Comparison of ENCODE assay signal across 11 mouse cellular contexts in the genomic region with DNA sequence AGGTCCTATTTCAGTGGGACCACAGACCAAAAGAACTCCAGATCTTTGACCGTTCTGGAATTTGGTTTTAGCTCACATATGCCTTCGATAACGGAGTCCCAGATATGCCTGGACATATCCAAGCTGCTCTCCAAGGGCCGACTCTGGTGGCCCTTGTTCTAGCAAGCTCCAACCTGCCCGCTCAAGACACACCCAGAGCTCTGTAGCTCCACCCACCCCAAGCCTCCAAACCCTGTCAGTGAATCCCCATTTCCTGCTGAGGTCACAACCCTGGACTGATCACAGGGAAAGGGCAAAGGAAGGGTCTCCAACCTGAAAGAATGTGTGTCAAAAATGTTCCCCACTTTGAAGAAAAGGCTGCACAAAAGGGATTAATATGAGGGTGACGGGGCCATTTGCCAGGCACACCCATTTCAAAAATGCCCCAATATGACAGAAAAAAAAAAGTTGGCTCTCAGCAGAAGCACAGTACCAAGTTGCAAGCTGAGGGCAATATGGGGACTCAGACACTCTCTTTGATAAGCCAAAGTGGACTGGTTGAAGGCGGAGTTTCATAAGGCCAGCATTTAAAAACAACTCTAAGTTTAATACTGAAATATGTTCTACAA. TPM values are rescaled to one million over a fixed set of nuclear protein-coding genes. Genes with fewer than 3 reads are reported as not detected.
A peak's percentile ranks its signal among the peaks of the same experiment; 100 is the strongest.
DNase-seq lines count a peak whose midpoint lies in the region; ATAC-seq and TF ChIP-seq lines count a peak whose summit lies in the region.
"Had no signal": no experiment of that assay in that cellular context is flagged by ENCODE, and none has a peak within 500 bp of the region (broad histone marks: within the 10 kb centered on the region; RNA-seq: fewer than 3 reads in every experiment).

No protein-coding gene starts in this region.

- ATAC-seq in lung, embryonic 16.5 days (ENCODE audit: low read depth) = no peak
- ATAC-seq in intestine, postnatal 0 days = peak; percentile 64; the same call in 1 of the 2 replicates
- 0 out of 2 replicates have a peak, but pooled peaks have one; percentile 41 for ATAC-seq in stomach, embryonic 15.5 days (ENCODE audit: insufficient read depth, low FRiP score, low read depth)

- H3K27me3 ChIP-seq in lung, embryonic 16.5 days (ENCODE audit: control insufficient read depth, insufficient read depth, low read depth, low read length) = no peaks in the 10 kb centered on the region
- no peaks in the 10 kb centered on the region for H3K27me3 ChIP-seq in intestine, postnatal 0 days (replicated peaks; ENCODE audit: control insufficient read depth, insufficient read depth, low read length)
- H3K27me3 ChIP-seq in stomach, embryonic 15.5 days (replicated peaks) = no peaks in the 10 kb centered on the region

- no peak overlapping the region for H3K4me3 ChIP-seq in lung, embryonic 16.5 days (ENCODE audit: low read length)
- H3K4me3 ChIP-seq in bone marrow macrophage, adult 2 months (ENCODE audit: insufficient read depth, low read length) = no peak overlapping the region
- no peak overlapping the region for H3K4me3 ChIP-seq in intestine, postnatal 0 days (ENCODE audit: low read depth, low read length)
- no peak overlapping the region for H3K4me3 ChIP-seq in stomach, embryonic 15.5 days (replicated peaks)
- H3K4me3 ChIP-seq: left cerebral cortex, adult 2 months had no signal

- peak overlapping the region; percentile 28; the same call in 1 of the 2 replicates for H3K27ac ChIP-seq in lung, embryonic 16.5 days (ENCODE audit: low read length)
- peak overlapping the region; percentile 50 for H3K27ac ChIP-seq in bone marrow macrophage, adult 2 months (ENCODE audit: insufficient read depth, low read depth, low read length)
- H3K27ac ChIP-seq in intestine, postnatal 0 days (ENCODE audit: low read depth, low read length) = peak overlapping the region; percentile 67
- H3K27ac ChIP-seq in stomach, embryonic 15.5 days = peak overlapping the region; percentile 83
- H3K27ac ChIP-seq: hindbrain, embryonic 14.5 days; left cerebral cortex, adult 2 months had no signal

- intact Hi-C loops in left cerebral cortex, postnatal 14 days (cut with DNase I) = no loop called here

- peaks cover 51% of the 10 kb centered on the region for H3K4me1 ChIP-seq in lung, embryonic 16.5 days (replicated peaks; ENCODE audit: control insufficient read depth, insufficient read depth, low read length)
- peaks cover 28% of the 10 kb centered on the region for H3K4me1 ChIP-seq in bone marrow macrophage, adult 2 months (ENCODE audit: control insufficient read depth, insufficient read depth, low read length)
- peaks cover 6% of the 10 kb centered on the region for H3K4me1 ChIP-seq in intestine, postnatal 0 days (replicated peaks; ENCODE audit: control insufficient read depth, insufficient read depth, low read length)
- peaks cover 45% of the 10 kb centered on the region for H3K4me1 ChIP-seq in stomach, embryonic 15.5 days

- no peak overlapping the region for H3K4me2 ChIP-seq in lung, embryonic 16.5 days (ENCODE audit: low read depth, low read length)
- H3K4me2 ChIP-seq in intestine, postnatal 0 days (replicated peaks; ENCODE audit: low read depth) = peak overlapping the region; percentile 4; the same call in 1 of the 2 replicates
- H3K4me2 ChIP-seq in stomach, embryonic 15.5 days = peak overlapping the region; percentile 37
- H3K4me2 ChIP-seq: hindbrain, embryonic 14.5 days had no signal

- H3K9me3 ChIP-seq in lung, embryonic 16.5 days (ENCODE audit: control insufficient read depth, low read length) = no peaks in the 10 kb centered on the region
- no peaks in the 10 kb centered on the region for H3K9me3 ChIP-seq in intestine, postnatal 0 days (ENCODE audit: control insufficient read depth)
- H3K9me3 ChIP-seq in stomach, embryonic 15.5 days = no peaks in the 10 kb centered on the region

- no peak for TF ChIP-seq CTCF in bone marrow macrophage, adult 2 months (IDR thresholded peaks at IDR 0.05; ENCODE audit: low read depth, low read length)
- no peak for TF ChIP-seq CTCF in intestine, postnatal 0 days (IDR thresholded peaks at IDR 0.05; ENCODE audit: low read depth)

- TF ChIP-seq POLR2A in bone marrow macrophage, adult 2 months (IDR thresholded peaks at IDR 0.05; ENCODE audit: borderline replicate concordance, low read depth, low read length) = no peak

- H3K36me3 ChIP-seq in lung, embryonic 16.5 days (ENCODE audit: control insufficient read depth, insufficient read depth, low read length) = no peaks in the 10 kb centered on the region
- H3K36me3 ChIP-seq in intestine, postnatal 0 days (ENCODE audit: control insufficient read depth, insufficient read depth) = no peaks in the 10 kb centered on the region
- no peaks in the 10 kb centered on the region for H3K36me3 ChIP-seq in stomach, embryonic 15.5 days

- H3K9ac ChIP-seq in lung, embryonic 16.5 days (ENCODE audit: low read length) = no peak overlapping the region
- H3K9ac ChIP-seq in intestine, postnatal 0 days (ENCODE audit: low read depth, low read length) = no peak overlapping the region
- no peak overlapping the region for H3K9ac ChIP-seq in stomach, embryonic 15.5 days
- H3K9ac ChIP-seq: hindbrain, embryonic 14.5 days had no signal

- 57% methylated on average over 7 of the region's 7 CpGs for WGBS in lung, embryonic 16.5 days
- WGBS in intestine, postnatal 0 days = 50% methylated on average over 7 of the region's 7 CpGs
- 70% methylated on average over 7 of the region's 7 CpGs for WGBS in stomach, embryonic 15.5 days

- no peak for DNase-seq in lung, postnatal 25 days (ENCODE audit: low spot score)
- DNase-seq in left cerebral cortex, postnatal 14 days (ENCODE audit: low spot score in 2 of 2) = no peak
- DNase-seq in adrenal gland, postnatal 14 days = no peak
- DNase-seq: cerebellum, postnatal 25 days; retina, postnatal 1 day had no signal

RNA-seq across cellular contexts. Expression of a gene that starts 15.4 kb away (rescaled TPM):
- 11.1 and 12.1 TPM in 2 replicates for polyA plus RNA-seq in lung, embryonic 16.5 days (2015; fragmentation: Nextera tagmentation; extraction: Ambion mirVana)
- 26.6 and 33.7 TPM in 2 replicates for polyA plus RNA-seq in bone marrow macrophage, adult 2 months (2012; ENCODE audit: insufficient read depth, insufficient read length, missing spikeins)
- 4.4 and 4.9 TPM in 2 replicates for polyA plus RNA-seq in intestine, postnatal 0 days (2015; fragmentation: Nextera tagmentation; extraction: Ambion mirVana)
- polyA plus RNA-seq in stomach, embryonic 15.5 days (2015; fragmentation: Nextera tagmentation; extraction: Ambion mirVana) = 9.9 and 10.5 TPM in 2 replicates
- total RNA-seq in left cerebral cortex, postnatal 14 days (2021) = 10 to 100 TPM; 12.6 to 18.6 TPM
- total RNA-seq in adrenal gland, postnatal 14 days (2021) = 18.7 and 25.7 TPM in 2 replicates

RNA-seq across cellular contexts. Expression of a gene that starts 55.0 kb away (rescaled TPM):
- polyA plus RNA-seq in lung, embryonic 16.5 days (2015; fragmentation: Nextera tagmentation; extraction: Ambion mirVana) = 2.0 and 2.2 TPM in 2 replicates
- polyA plus RNA-seq in bone marrow macrophage, adult 2 months (2012; ENCODE audit: insufficient read depth, insufficient read length, missing spikeins) = 0.23 TPM in 1 of 2 replicates, not detected in the other
- polyA plus RNA-seq in intestine, postnatal 0 days (2015; fragmentation: Nextera tagmentation; extraction: Ambion mirVana) = 0.30 and 0.43 TPM in 2 replicates
- 0.76 and 0.94 TPM in 2 replicates for polyA plus RNA-seq in stomach, embryonic 15.5 days (2015; fragmentation: Nextera tagmentation; extraction: Ambion mirVana)
- 1 to 10 TPM; 5.8 to 6.8 TPM for total RNA-seq in left cerebral cortex, postnatal 14 days (2021)
- total RNA-seq in adrenal gland, postnatal 14 days (2021) = 0.30 and 0.44 TPM in 2 replicates

Comparison
In these comparisons a context has a peak if more than half of its experiments do, and no peak if none do; other contexts are left out.
1. H3K27ac ChIP-seq: peak in every context shown above with its lines; median percentile 83 in stomach, embryonic 15.5 days; 67 in intestine, postnatal 0 days; 50 in bone marrow macrophage, adult 2 months; 28 in lung, embryonic 16.5 days.